Mouse (Mus musculus) cortical plate, adult 2 months (tissue): ENCODE measurements around the gene Gpr176.

Source experiments
- CTCF ChIP-seq: fragments of 200-500 bp; IDR thresholded peaks from 2 replicates; pipeline ENCODE4 v1.5.1; 2011; ENCODE audit warnings: mild to moderate bottlenecking, control low read depth, low read length; ENCODE audit not compliant: insufficient read depth; ENCODE audit errors: extremely low read depth
- POLR2A ChIP-seq: fragments of 200-500 bp; IDR thresholded peaks from 2 replicates; pipeline ENCODE4 v1.6.1; 2011; ENCODE audit warnings: mild to moderate bottlenecking, low read length, control low read depth; ENCODE audit not compliant: insufficient read depth; ENCODE audit errors: extremely low read depth

DNA sequence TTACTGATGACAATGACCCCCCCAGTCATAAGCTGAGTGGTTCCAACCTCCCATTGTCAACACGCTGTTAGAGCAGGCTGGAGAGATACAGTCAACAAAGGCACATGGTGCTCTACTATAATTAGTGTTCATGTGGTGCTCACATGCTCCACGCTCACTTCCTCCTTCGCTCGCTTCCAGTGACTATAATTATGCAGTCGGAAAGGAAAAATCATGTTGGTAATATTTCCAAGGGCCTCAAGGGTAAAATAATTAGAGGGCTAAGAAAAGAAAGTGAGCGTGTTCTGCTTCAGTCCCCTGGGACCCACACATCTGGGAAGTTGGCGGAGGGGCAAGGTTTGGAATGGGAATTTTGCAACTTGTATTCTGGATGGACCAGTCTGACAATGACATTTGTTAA is 77.7 kb downstream of the Gpr176 start:
- TF ChIP-seq CTCF, result no peak
- TF ChIP-seq POLR2A, result no peak
